Mouse (Mus musculus) kidney, postnatal 0 days (tissue): ENCODE measurements around the gene Senp2. TPM values are rescaled to one million over a fixed set of nuclear protein-coding genes. Genes with fewer than 3 reads are reported as not detected.

Experiments
- ATAC-seq: fragments of 200-750 bp; cut with Nextera tagmentation; replicated peaks from 2 replicates; pipeline ENCODE4 v1.8.0; 2017; ENCODE audit warnings: low read depth, moderate number of reproducible peaks, moderate TSS enrichment, moderate library complexity; ENCODE audit not compliant: low FRiP score
- DNase-seq: peaks from one replicate; pipeline ENCODE4 v3.0.0-alpha.2; 2016; ENCODE audit warnings: low spot score
- H3K27ac ChIP-seq: fragments of 300-500 bp; sonication (generic); 2 replicates; pipeline ENCODE4 v1.5.1; 2014; ENCODE audit warnings: mild to moderate bottlenecking
- H3K27me3 ChIP-seq: fragments of 300-500 bp; sonication (generic); 2 replicates; pipeline ENCODE4 v1.6.1; 2014; ENCODE audit warnings: low read length, mixed read lengths; ENCODE audit not compliant: insufficient read depth
- H3K36me3 ChIP-seq: fragments of 300-500 bp; sonication (generic); 2 replicates; pipeline ENCODE4 v1.6.1; 2014; ENCODE audit warnings: low read length, mixed read lengths; ENCODE audit not compliant: insufficient read depth
- H3K4me1 ChIP-seq: fragments of 300-500 bp; sonication (generic); replicated peaks from 2 replicates; pipeline ENCODE4 v1.6.1; 2014; ENCODE audit warnings: antibody characterized with exemption, low read length, mixed read lengths; ENCODE audit not compliant: insufficient read depth
- H3K4me2 ChIP-seq: fragments of 300-500 bp; sonication (generic); 2 replicates; pipeline ENCODE4 v1.6.1; 2014; ENCODE audit warnings: mild to moderate bottlenecking, low read length, moderate library complexity, mixed read lengths
- H3K4me3 ChIP-seq: fragments of 300-500 bp; sonication (generic); replicated peaks from 2 replicates; pipeline ENCODE4 v1.5.1; 2014; ENCODE audit warnings: low read depth, low read length
- H3K9ac ChIP-seq: fragments of 300-500 bp; sonication (generic); 2 replicates; pipeline ENCODE4 v1.6.1; 2014; ENCODE audit warnings: low read depth, low read length
- H3K9me3 ChIP-seq: fragments of 300-500 bp; sonication (generic); replicated peaks from 2 replicates; pipeline ENCODE4 v1.6.1; 2016; ENCODE audit warnings: low read length, inconsistent platforms, mixed read lengths
- CTCF ChIP-seq: IDR thresholded peaks from 2 replicates; pipeline ENCODE4 v1.5.1; 2016; ENCODE audit warnings: antibody characterized with exemption, low read depth, mild to moderate bottlenecking, moderate library complexity
- WGBS: fragments of 180-500 bp; shearing (Covaris S2); extraction: QIAGEN DNeasy Blood & Tissue Kit; methylation state at CpG from one replicate; pipeline ENCODE4 v1.1.7; 2014; 5-methylcytosine and 5-hydroxymethylcytosine counted together
- polyA plus RNA-seq: library from polyadenylated mRNA; unstranded; fragments of >200 nt; fragmentation: Nextera tagmentation; extraction: Ambion mirVana; gene quantifications from 2 replicates; pipeline ENCODE4 v1.2.1, GENCODE M21; 2015

The Senp2 gene
- polyA plus RNA-seq, 1 experiment from 2014 or later: 22.7 TPM

DNA sequence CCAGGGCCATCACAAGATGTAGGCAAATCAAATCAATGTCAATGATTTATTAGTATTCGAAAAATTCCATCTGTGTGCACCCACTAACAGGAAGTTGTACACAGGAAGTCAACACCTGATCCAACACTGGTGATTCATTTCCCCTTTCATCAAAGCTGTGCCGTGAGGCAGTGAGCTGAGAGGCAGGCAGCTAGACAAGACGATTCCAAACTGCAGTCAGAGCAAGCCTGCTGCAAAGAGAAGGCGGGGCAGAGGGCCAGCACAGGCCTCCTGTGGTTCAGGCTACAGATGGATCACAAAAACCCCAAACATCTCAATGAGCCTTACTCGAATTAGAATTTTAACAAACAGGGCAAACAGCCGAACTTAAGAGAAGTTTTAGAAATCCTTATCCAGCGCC lies 88.4 kb downstream of the Senp2 start:
- 45% methylated on average over 7 of the region's 7 CpGs for WGBS
- TF ChIP-seq CTCF: no peak
- H3K9me3 ChIP-seq: no peaks in the 10 kb centered on the region
- H3K36me3 ChIP-seq: no peaks in the 10 kb centered on the region
- no peak for ATAC-seq
- H3K4me3 ChIP-seq: no peak overlapping the region
- DNase-seq: peak; percentile 10
- H3K9ac ChIP-seq: 0 out of 2 replicates have a peak overlapping the region, but pooled peaks have one; percentile 20
- H3K4me1 ChIP-seq: peaks cover 4% of the 10 kb centered on the region; the same call in 1 of the 2 replicates
- no peak overlapping the region for H3K27ac ChIP-seq
- no peaks in the 10 kb centered on the region for H3K27me3 ChIP-seq
- H3K4me2 ChIP-seq: no peak overlapping the region

Other genes starting within 250 kb of the Senp2 start
- gene Ehhadh, start 221.7 kb upstream of the Senp2 start, polyA plus RNA-seq: 16.5 and 17.8 TPM in 2 replicates
- gene Map3k13, start 215.1 kb upstream of the Senp2 start, polyA plus RNA-seq: 0.53 and 0.66 TPM in 2 replicates
- 21.7 and 23.8 TPM in 2 replicates for gene Tmem41a, start 61.9 kb upstream of the Senp2 start, polyA plus RNA-seq
- 0.99 and 1.0 TPM in 2 replicates for gene Liph, start 13.8 kb upstream of the Senp2 start, polyA plus RNA-seq
- 34.8 and 35.0 TPM in 2 replicates for gene Igf2bp2, start 153.8 kb downstream of the Senp2 start, polyA plus RNA-seq